ENCODE assay signal across 8 mouse cellular contexts in the genomic region with DNA sequence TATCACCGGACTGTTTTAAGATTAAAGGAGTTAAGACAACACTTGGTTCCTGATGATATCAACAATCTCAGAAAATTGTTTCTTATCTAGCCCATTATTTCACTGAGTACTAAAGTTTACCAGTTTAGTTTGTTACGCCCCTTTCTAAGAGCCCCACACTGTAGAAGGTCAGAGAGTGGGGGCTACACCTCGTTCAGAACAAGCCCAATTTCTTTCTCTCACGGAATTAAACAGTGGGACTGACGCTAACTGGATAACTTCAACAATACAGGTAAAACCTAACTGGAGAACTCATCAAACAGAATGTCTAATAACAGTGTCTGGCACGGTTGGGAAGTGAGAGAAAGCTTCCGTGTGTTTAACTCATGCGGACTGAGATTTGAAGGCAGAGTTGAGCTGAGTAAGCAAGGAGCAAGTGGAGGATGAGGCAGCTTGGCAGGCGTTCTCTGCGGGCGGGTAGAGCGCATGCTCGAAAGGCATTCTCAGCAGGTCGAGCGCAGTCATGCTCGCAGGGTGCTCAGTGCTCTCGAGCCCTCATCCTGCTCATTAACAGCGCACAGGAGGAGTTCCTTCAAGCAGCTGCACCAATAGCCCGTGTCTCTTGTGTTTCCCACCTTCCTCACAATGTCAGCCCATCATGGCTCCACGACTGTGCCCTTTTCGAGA.
DNase-seq lines count a peak whose midpoint lies in the region; ATAC-seq and TF ChIP-seq lines count a peak whose summit lies in the region.

No protein-coding gene starts in this region.

- H3K27ac ChIP-seq in heart, postnatal 0 days (ENCODE audit: low read depth) = no peak overlapping the region
- H3K27ac ChIP-seq in heart, embryonic 11.5 days (ENCODE audit: low read depth, low read length) = no peak overlapping the region
- H3K27ac ChIP-seq in CH12.LX (ENCODE audit: insufficient read depth, low read depth) = peak overlapping the region; percentile 67
- no peak overlapping the region for H3K27ac ChIP-seq in cortical plate, adult 2 months (ENCODE audit: insufficient read depth, low read length)
- no peak overlapping the region for H3K27ac ChIP-seq in left cerebral cortex, adult 2 months

- DNase-seq in heart, postnatal 0 days (ENCODE audit: low spot score) = no peak
- peak; percentile 55 for DNase-seq in CH12.LX (ENCODE audit: extremely low read depth)
- peak; percentile 37 to 47 for DNase-seq in left cerebral cortex, adult 2 months (ENCODE audit: extremely low spot score in 1 of 2, low spot score in 2 of 2)
- no peak for DNase-seq in testis, postnatal 10 days (ENCODE audit: low spot score)
- DNase-seq in heart, postnatal 4 days = no peak
- DNase-seq in embryo, embryonic 9.5 days (ENCODE audit: extremely low spot score) = no peak

- H3K27me3 ChIP-seq in heart, postnatal 0 days (ENCODE audit: control insufficient read depth, insufficient read depth, low read length) = no peaks in the 10 kb centered on the region
- H3K27me3 ChIP-seq in heart, embryonic 11.5 days (ENCODE audit: control insufficient read depth, insufficient read depth, low read length) = no peaks in the 10 kb centered on the region
- H3K27me3 ChIP-seq in CH12.LX (replicated peaks) = no peaks in the 10 kb centered on the region

- no peak for TF ChIP-seq RAD21 in CH12.LX (IDR thresholded peaks at IDR 0.05; ENCODE audit: low read depth, low read length)

- 0 out of 2 replicates have a peak, but pooled peaks have one; percentile 9 for ATAC-seq in heart, postnatal 0 days (ENCODE audit: insufficient read depth, low read depth)
- ATAC-seq in heart, embryonic 11.5 days (replicated peaks; ENCODE audit: insufficient number of reproducible peaks, low FRiP score, low TSS enrichment) = no peak

- H3K79me2 ChIP-seq in CH12.LX (replicated peaks; ENCODE audit: control insufficient read depth, extremely low read depth, insufficient read depth, poor library complexity, severe bottlenecking) = 0 out of 2 replicates have a peak, but pooled peaks cover 2% of the 10 kb centered on the region

- TF ChIP-seq CTCF in heart, postnatal 0 days (IDR thresholded peaks at IDR 0.05; ENCODE audit: low read depth) = no peak
- TF ChIP-seq CTCF in CH12.LX (conservative IDR thresholded peaks at IDR 0.05 in 1 of 2, IDR thresholded peaks at IDR 0.05 in 1 of 2; ENCODE audit: low read depth in 2 of 2, low read length in 2 of 2) = no peak
- no peak for TF ChIP-seq CTCF in cortical plate, adult 2 months (IDR thresholded peaks at IDR 0.05; ENCODE audit: extremely low read depth, insufficient read depth, low read length)
- TF ChIP-seq CTCF in left cerebral cortex, adult 2 months (IDR thresholded peaks at IDR 0.05) = no peak

- peaks cover 11% of the 10 kb centered on the region; the same call in 1 of the 2 replicates for H3K36me3 ChIP-seq in heart, postnatal 0 days (replicated peaks; ENCODE audit: control insufficient read depth, insufficient read depth, low read length)
- H3K36me3 ChIP-seq in heart, embryonic 11.5 days (ENCODE audit: control insufficient read depth, insufficient read depth, low read length) = peaks cover 8% of the 10 kb centered on the region; the same call in 1 of the 2 replicates
- peaks cover 20 to 74% of the 10 kb centered on the region in 2 experiments for H3K36me3 ChIP-seq in CH12.LX (replicated peaks in 1 of 2; ENCODE audit: control insufficient read depth in 1 of 2, insufficient read depth in 1 of 2, low read length in 1 of 2)

- no peak overlapping the region for H3K9ac ChIP-seq in heart, postnatal 0 days (replicated peaks; ENCODE audit: low read depth, low read length)
- no peak overlapping the region for H3K9ac ChIP-seq in heart, embryonic 11.5 days (ENCODE audit: low read depth, low read length)
- peak overlapping the region; percentile 8; the same call in 1 of the 2 replicates for H3K9ac ChIP-seq in CH12.LX (ENCODE audit: insufficient read depth, low read depth)

- peaks cover 9% of the 10 kb centered on the region; the same call in 1 of the 2 replicates for H3K4me1 ChIP-seq in heart, postnatal 0 days (ENCODE audit: control insufficient read depth, insufficient read depth)
- H3K4me1 ChIP-seq in heart, embryonic 11.5 days (ENCODE audit: control insufficient read depth, insufficient read depth, low read length) = peaks cover 15% of the 10 kb centered on the region
- peaks cover 39 to 97% of the 10 kb centered on the region in 2 experiments for H3K4me1 ChIP-seq in CH12.LX (ENCODE audit: control insufficient read depth in 1 of 2, insufficient read depth in 2 of 2)
- no peaks in the 10 kb centered on the region for H3K4me1 ChIP-seq in cortical plate, adult 2 months (ENCODE audit: control insufficient read depth, insufficient read depth, low read length)

- no peak overlapping the region for H3K4me2 ChIP-seq in heart, postnatal 0 days (ENCODE audit: low read depth, low read length)
- H3K4me2 ChIP-seq in heart, embryonic 11.5 days = no peak overlapping the region
- H3K4me2 ChIP-seq in CH12.LX (ENCODE audit: insufficient read depth, low read depth, poor library complexity, severe bottlenecking) = 0 out of 2 replicates have a peak overlapping the region, but pooled peaks have one; percentile 52

- in situ Hi-C loops in CH12.LX (cut with MboI; ENCODE audit: low pct_ligation_motif_present, low pct_unique_long_range_greater_than_20kb, low sequenced_read_pairs) = loop anchor here (5.0 kb wide), 1 partner anchor 97 kb away; no protein-coding TSS in a partner anchor

- intact Hi-C loops in left cerebral cortex, adult 2 months (cut with DNase I) = loop anchor here (5.0 kb wide), 1 partner anchor 82 kb away; no protein-coding TSS in a partner anchor

- no peaks in the 10 kb centered on the region for H3K9me3 ChIP-seq in heart, postnatal 0 days (replicated peaks; ENCODE audit: control insufficient read depth, low read length)
- no peaks in the 10 kb centered on the region for H3K9me3 ChIP-seq in heart, embryonic 11.5 days (replicated peaks; ENCODE audit: control insufficient read depth, low read length)
- H3K9me3 ChIP-seq in CH12.LX (replicated peaks; ENCODE audit: low read length) = no peaks in the 10 kb centered on the region

- 0 out of 2 replicates have a peak, but pooled peaks have one; percentile 37 for TF ChIP-seq POLR2A in CH12.LX (IDR thresholded peaks at IDR 0.05; ENCODE audit: low read depth, low read length)
- TF ChIP-seq POLR2A in cortical plate, adult 2 months (IDR thresholded peaks at IDR 0.05; ENCODE audit: extremely low read depth, insufficient read depth, low read length) = peak; percentile 10; the same call in 1 of the 2 replicates

- TF ChIP-seq EP300 in heart, postnatal 0 days (IDR thresholded peaks at IDR 0.05; ENCODE audit: low read depth) = no peak
- TF ChIP-seq EP300 in CH12.LX (IDR thresholded peaks at IDR 0.05; ENCODE audit: low read length) = no peak; the same call in 1 of the 2 replicates

- dilution Hi-C loops in CH12.LX (cut with MboI; ENCODE audit: extremely low pct_ligation_motif_present, extremely low pct_unique_long_range_greater_than_20kb, low sequenced_read_pairs) = no loop called here

- H3K4me3 ChIP-seq in heart, postnatal 0 days (ENCODE audit: low read depth, low read length) = no peak overlapping the region
- no peak overlapping the region for H3K4me3 ChIP-seq in heart, embryonic 11.5 days (ENCODE audit: low read depth, low read length)
- peak overlapping the region in 1 of 3 experiments; percentile 5 for H3K4me3 ChIP-seq in CH12.LX (replicated peaks in 1 of 3; ENCODE audit: low read depth in 2 of 3, low read length in 2 of 3, poor library complexity in 1 of 3)
- H3K4me3 ChIP-seq in cortical plate, adult 2 months (ENCODE audit: insufficient read depth, low read length) = no peak overlapping the region
- no peak overlapping the region for H3K4me3 ChIP-seq in left cerebral cortex, adult 2 months

- WGBS in heart, postnatal 0 days = 76% methylated on average over 21 of the region's 21 CpGs
- 69% methylated on average over 21 of the region's 21 CpGs for WGBS in heart, embryonic 11.5 days (ENCODE audit: insufficient replicate concordance)

TF ChIP-seq in CH12.LX, 34 proteins besides CTCF, POLR2A, EP300 and RAD21:
- peak; percentile 19; the same call in 1 of the 2 replicates for TF ChIP-seq MXI1 (IDR thresholded peaks at IDR 0.05; ENCODE audit: low read depth, low read length)
- 0 out of 2 replicates have a peak, but pooled peaks have one; percentile 39 for TF ChIP-seq TBP (conservative IDR thresholded peaks at IDR 0.05; ENCODE audit: low read depth, low read length)
- 0 out of 2 replicates have a peak, but pooled peaks have one; percentile 6 for TF ChIP-seq NRF1 (IDR thresholded peaks at IDR 0.05; ENCODE audit: low read depth, low read length)
- TF ChIP-seq ZC3H11A (IDR thresholded peaks at IDR 0.05; ENCODE audit: low read depth, low read length) = no peak
- peak; percentile 54; the same call in 1 of the 2 replicates for TF ChIP-seq MAFK (IDR thresholded peaks at IDR 0.05; ENCODE audit: insufficient replicate concordance, low read length)
- TF ChIP-seq TCF12 (IDR thresholded peaks at IDR 0.05; ENCODE audit: low read depth, low read length) = no peak
- TF ChIP-seq SIN3A (IDR thresholded peaks at IDR 0.05; ENCODE audit: low read length) = no peak
- TF ChIP-seq MEF2A (IDR thresholded peaks at IDR 0.05; ENCODE audit: borderline replicate concordance, low read depth, low read length) = no peak

Comparison
In these comparisons a context has a peak if more than half of its experiments do, and no peak if none do; other contexts are left out.
1. DNase-seq: peak in CH12.LX (single experiment) and left cerebral cortex, adult 2 months (2 of 2); none in heart, postnatal 0 days (single experiment), testis, postnatal 10 days (single experiment), heart, postnatal 4 days (single experiment) and embryo, embryonic 9.5 days (single experiment).